Mouse (Mus musculus) lung, embryonic 15.5 days (tissue): ENCODE results near the gene Mkrn1. TPM values are rescaled to one million over a fixed set of nuclear protein-coding genes. Genes with fewer than 3 reads are reported as not detected.
"Not testable (repeated sequence)": the region's sequence is repeated elsewhere in the genome, so short reads cannot be mapped to it uniquely, and the experiment has no call there.

Source experiments
- ATAC-seq: fragments of 200-750 bp; cut with Nextera tagmentation; 2 replicates; pipeline ENCODE4 v1.8.0; 2017; ENCODE audit warnings: moderate number of reproducible peaks, borderline replicate concordance; ENCODE audit not compliant: low FRiP score, low TSS enrichment; ENCODE audit errors: extremely low read depth
- H3K27ac ChIP-seq: fragments of 300-500 bp; sonication (generic); 2 replicates; pipeline ENCODE4 v1.5.1; 2015; ENCODE audit warnings: moderate library complexity, mild to moderate bottlenecking, inconsistent platforms
- H3K27me3 ChIP-seq: fragments of 300-500 bp; sonication (generic); 2 replicates; pipeline ENCODE4 v1.6.1; 2015; ENCODE audit warnings: inconsistent platforms
- H3K36me3 ChIP-seq: fragments of 300-500 bp; sonication (generic); 2 replicates; pipeline ENCODE4 v1.6.1; 2015; ENCODE audit warnings: inconsistent platforms
- H3K4me1 ChIP-seq: fragments of 300-500 bp; sonication (generic); 2 replicates; pipeline ENCODE4 v1.6.1; 2015; ENCODE audit warnings: inconsistent platforms
- H3K4me2 ChIP-seq: fragments of 300-500 bp; sonication (generic); 2 replicates; pipeline ENCODE4 v1.6.1; 2015; ENCODE audit warnings: inconsistent platforms, mild to moderate bottlenecking, moderate library complexity
- H3K4me3 ChIP-seq: fragments of 300-500 bp; sonication (generic); 2 replicates; pipeline ENCODE4 v1.5.1; 2015; ENCODE audit warnings: mild to moderate bottlenecking, inconsistent platforms
- H3K9ac ChIP-seq: fragments of 300-500 bp; sonication (generic); 2 replicates; pipeline ENCODE4 v1.6.1; 2015; ENCODE audit warnings: inconsistent platforms
- H3K9me3 ChIP-seq: fragments of 300-500 bp; sonication (generic); 2 replicates; pipeline ENCODE4 v1.6.1; 2016; ENCODE audit warnings: inconsistent platforms
- WGBS: fragments of 180-500 bp; shearing (Covaris S2); methylation state at CpG from one replicate; pipeline ENCODE4 v1.1.7; 2015; 5-methylcytosine and 5-hydroxymethylcytosine counted together
- polyA plus RNA-seq: library from polyadenylated mRNA; unstranded; fragments of >200 nt; fragmentation: Nextera tagmentation; extraction: Ambion mirVana; gene quantifications from 2 replicates; pipeline ENCODE4 v1.2.1, GENCODE M21; 2015

The Mkrn1 gene
- polyA plus RNA-seq, 1 experiment from 2014 or later = 66.5 TPM

DNA sequence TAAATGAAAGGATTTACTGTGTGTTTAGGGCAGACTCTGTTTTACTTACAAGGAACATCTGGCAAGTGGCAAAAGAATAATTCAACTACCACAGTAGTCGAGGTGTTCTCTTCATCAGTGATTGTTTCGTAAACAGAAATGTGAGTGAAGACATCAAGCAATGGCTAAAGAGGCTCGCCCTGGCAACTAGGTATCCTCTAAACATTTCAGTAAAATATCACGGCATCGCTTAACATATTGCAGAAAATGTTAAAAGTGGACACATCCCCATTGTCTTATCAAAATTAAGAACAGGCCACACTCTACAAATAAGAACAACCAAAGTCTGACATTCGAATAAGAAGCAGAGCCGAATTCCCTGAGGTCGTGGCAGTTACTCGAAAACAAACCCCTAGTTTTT is 43.5 kb downstream of the Mkrn1 start:
- H3K36me3 ChIP-seq = peaks cover 6% of the 10 kb centered on the region; the same call in 1 of the 2 replicates
- no peaks in the 10 kb centered on the region for H3K27me3 ChIP-seq
- ATAC-seq = no peak
- H3K4me3 ChIP-seq = peak overlapping the region; percentile 97
- H3K9me3 ChIP-seq = no peaks in the 10 kb centered on the region
- peak overlapping the region; percentile 94 for H3K9ac ChIP-seq
- 11% methylated on average over 9 of the region's 9 CpGs for WGBS
- H3K27ac ChIP-seq = no peak overlapping the region
- peak overlapping the region; percentile 84 for H3K4me2 ChIP-seq
- peaks cover 23% of the 10 kb centered on the region for H3K4me1 ChIP-seq

DNA sequence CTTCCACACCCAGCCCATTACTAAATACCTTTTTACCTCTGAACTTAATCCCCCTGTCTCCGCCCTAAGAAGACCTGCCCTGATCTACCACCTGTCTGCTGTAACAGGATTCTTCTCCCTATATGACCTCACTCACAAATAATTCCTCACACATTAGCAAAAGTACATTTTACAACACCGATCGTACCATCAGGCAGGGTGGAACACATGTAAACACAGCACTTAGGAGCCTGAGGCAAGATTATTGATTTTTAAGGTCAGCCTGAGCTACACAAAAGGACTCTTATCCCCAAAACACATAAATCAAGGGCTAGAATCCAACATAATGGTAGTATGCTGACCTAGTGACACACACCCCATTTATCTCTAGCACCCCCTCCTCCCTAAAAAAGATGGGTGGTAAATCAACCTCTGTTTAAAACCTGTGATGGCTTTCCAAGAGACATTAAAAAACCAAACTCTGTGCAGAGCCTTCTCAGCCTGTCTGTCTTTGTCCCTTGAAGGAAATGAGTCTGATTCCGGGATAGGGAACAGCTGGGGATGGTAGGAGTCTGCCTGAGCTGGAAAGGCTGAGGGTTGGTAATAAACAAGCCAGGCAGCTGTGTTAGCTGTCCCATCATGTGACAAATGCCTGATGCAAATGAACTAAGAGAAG is 46.8 kb downstream of the Mkrn1 start:
- ATAC-seq = no peak
- Histone ChIP-seq H3K27me3 (no peaks in the 10 kb centered on the region), H3K27ac (no peak overlapping the region), H3K9ac (no peak overlapping the region), H3K4me1 (peaks cover 23% of the 10 kb centered on the region), H3K9me3 (no peaks in the 10 kb centered on the region), H3K4me2 (no peak overlapping the region), H3K4me3 (no peak overlapping the region), H3K36me3 (peaks cover 6% of the 10 kb centered on the region; the same call in 1 of the 2 replicates)
- WGBS = 44% methylated on average over 4 of the region's 4 CpGs

DNA sequence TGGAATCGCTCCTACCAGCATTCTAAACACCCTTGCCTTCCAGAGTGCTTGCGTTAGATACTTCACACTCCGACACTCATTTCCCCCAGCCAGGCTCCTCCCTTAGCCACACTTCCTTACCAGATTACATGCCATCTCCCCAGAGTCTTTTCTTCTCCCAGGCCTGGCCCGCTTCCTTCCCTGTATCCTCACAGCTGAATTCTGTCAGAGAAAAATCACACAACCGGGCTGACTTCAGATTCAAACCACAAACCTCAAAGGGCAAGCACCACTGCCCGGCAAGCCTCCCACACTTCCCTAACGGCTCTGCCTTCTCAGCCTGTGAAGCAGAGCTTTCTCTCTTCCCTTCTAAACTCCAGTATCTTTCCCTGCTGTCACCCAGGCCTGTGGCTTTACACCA is 47.5 kb downstream of the Mkrn1 start:
- Histone ChIP-seq H3K9ac (no peak overlapping the region), H3K4me2 (no peak overlapping the region), H3K27me3 (no peaks in the 10 kb centered on the region), H3K27ac (no peak overlapping the region), H3K36me3 (peaks cover 6% of the 10 kb centered on the region; the same call in 1 of the 2 replicates), H3K4me1 (peaks cover 22% of the 10 kb centered on the region), H3K9me3 (no peaks in the 10 kb centered on the region), H3K4me3 (no peak overlapping the region)
- 42% methylated on average over 7 of the region's 7 CpGs for WGBS
- no peak for ATAC-seq

DNA sequence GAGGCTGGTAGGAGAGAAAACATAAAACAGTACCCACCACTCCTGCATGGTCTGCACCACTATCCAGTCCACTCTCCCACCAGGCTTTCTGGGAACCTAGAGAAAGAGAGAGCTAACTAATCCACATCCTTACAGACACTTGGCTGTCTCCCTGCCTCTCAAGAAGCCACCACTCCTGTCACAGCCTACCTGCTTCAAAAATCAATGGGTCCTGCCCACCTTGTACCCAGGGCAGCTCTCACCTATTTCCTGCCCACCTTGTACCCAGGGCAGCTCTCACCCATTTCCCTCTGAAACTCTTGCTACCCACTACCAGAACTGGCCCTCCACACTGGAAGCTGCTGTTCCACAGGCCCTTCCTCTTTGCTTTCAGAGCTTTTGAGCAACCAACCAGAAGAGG is 48.2 kb downstream of the Mkrn1 start:
- Histone ChIP-seq H3K9me3 (no peaks in the 10 kb centered on the region), H3K4me1 (peaks cover 20% of the 10 kb centered on the region), H3K9ac (no peak overlapping the region), H3K27me3 (no peaks in the 10 kb centered on the region), H3K36me3 (peaks cover 6% of the 10 kb centered on the region; the same call in 1 of the 2 replicates), H3K4me2 (no peak overlapping the region), H3K4me3 (no peak overlapping the region), H3K27ac (no peak overlapping the region)
- no peak for ATAC-seq

DNA sequence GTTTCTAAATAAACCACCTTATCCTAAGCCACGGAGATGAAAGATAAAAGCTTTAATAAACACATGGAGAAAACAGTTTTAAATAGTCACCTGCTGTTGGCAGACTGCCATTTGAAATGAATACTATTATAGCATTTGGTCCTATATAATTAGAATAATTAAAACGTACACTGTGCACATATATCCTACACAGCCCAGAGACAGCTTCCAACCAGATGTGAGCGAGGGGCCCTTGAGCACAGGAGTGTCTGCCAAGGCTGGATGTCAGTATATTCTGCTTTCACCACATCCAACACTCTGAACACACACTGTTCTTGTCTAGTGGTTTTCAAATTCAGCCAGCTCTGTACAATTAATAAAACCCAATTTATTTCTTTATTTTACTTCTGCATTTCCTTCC is 50.6 kb downstream of the Mkrn1 start:
- Histone ChIP-seq H3K36me3 (peaks cover 11% of the 10 kb centered on the region), H3K9ac (no peak overlapping the region), H3K4me1 (peaks cover 5% of the 10 kb centered on the region; the same call in 1 of the 2 replicates), H3K4me2 (no peak overlapping the region), H3K9me3 (no peaks in the 10 kb centered on the region), H3K27me3 (no peaks in the 10 kb centered on the region), H3K27ac (no peak overlapping the region), H3K4me3 (no peak overlapping the region)
- 50% methylated on average over 3 of the region's 3 CpGs for WGBS
- no peak for ATAC-seq

DNA sequence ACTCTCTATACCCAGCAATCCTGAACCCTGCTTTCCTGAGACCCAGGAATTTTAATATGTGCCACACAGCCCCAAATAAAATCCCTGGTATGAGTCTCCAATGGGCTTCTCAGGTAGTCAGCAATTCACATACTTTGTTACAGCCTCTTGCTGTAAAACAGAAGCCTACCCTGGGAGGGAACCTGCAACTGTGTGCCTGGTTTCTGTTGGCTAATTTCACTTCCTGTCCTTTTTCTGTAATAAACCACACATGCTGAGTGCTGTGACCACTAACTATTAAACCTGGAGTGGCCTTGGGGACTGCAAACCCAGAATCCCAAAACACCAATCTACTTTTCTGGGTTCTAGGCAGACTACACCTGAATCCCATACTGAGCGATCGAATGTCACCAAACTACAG is 57.6 kb downstream of the Mkrn1 start:
- WGBS = 92% methylated on average over 2 of the region's 2 CpGs
- H3K36me3 ChIP-seq = peaks cover 18% of the 10 kb centered on the region; the same call in 1 of the 2 replicates
- no peaks in the 10 kb centered on the region for H3K9me3 ChIP-seq
- H3K9ac ChIP-seq = no peak overlapping the region
- no peak overlapping the region for H3K4me3 ChIP-seq
- no peak for ATAC-seq
- no peak overlapping the region for H3K4me2 ChIP-seq
- no peaks in the 10 kb centered on the region for H3K27me3 ChIP-seq
- no peak overlapping the region for H3K27ac ChIP-seq
- H3K4me1 ChIP-seq = no peaks in the 10 kb centered on the region

DNA sequence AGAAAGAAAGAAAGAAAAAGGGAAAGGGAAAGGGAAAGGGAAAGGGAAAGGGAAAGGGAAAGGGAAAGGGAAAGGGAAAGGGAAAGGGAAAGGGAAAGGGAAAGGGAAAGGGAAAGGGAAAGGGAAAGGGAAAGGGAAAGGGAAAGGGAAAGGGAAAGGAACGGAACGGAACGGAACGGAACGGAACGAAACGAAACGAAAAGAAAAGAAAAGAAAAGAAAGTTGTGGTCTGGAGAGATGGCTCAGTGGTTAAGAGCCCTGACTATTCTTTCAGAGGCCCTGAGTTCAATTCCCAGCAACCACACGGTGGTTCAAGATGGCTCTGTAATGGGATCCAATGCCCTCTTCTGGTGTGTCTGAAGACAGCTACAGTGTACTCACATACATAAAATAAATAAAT is 61.1 kb downstream of the Mkrn1 start:
- 97% methylated on average over 9 of the region's 9 CpGs for WGBS
- not testable (repeated sequence) for H3K4me2 ChIP-seq, H3K27me3 ChIP-seq, H3K9ac ChIP-seq, ATAC-seq, H3K9me3 ChIP-seq, H3K4me3 ChIP-seq, H3K4me1 ChIP-seq, H3K27ac ChIP-seq
- peaks cover 40% of the 10 kb centered on the region for H3K36me3 ChIP-seq

DNA sequence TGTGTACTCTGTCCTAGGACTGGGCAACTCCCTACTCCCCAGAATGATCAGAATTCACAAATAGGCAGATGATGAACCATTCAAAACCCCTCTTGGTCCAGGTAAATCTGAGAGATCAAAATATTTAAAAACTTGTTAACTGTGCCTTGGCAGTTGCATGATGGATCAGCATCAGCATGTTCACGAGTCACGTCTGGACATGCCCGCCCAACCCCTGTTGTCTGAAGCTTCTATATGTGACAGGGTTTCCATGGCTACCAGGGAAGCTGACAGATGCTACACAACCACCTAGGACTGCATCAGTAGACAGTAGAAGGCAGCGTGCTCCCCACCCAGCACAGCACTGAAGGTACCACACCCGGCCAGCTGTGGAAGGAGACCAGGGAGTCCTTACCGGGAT is 71.3 kb downstream of the Mkrn1 start:
- no peak overlapping the region for H3K4me3 ChIP-seq
- 78% methylated on average over 6 of the region's 6 CpGs for WGBS
- no peaks in the 10 kb centered on the region for H3K9me3 ChIP-seq
- no peak overlapping the region for H3K9ac ChIP-seq
- no peaks in the 10 kb centered on the region for H3K27me3 ChIP-seq
- no peaks in the 10 kb centered on the region for H3K4me1 ChIP-seq
- H3K36me3 ChIP-seq = peaks cover 46% of the 10 kb centered on the region
- H3K27ac ChIP-seq = no peak overlapping the region
- H3K4me2 ChIP-seq = no peak overlapping the region
- ATAC-seq = peak; percentile 35; the same call in 1 of the 2 replicates

DNA sequence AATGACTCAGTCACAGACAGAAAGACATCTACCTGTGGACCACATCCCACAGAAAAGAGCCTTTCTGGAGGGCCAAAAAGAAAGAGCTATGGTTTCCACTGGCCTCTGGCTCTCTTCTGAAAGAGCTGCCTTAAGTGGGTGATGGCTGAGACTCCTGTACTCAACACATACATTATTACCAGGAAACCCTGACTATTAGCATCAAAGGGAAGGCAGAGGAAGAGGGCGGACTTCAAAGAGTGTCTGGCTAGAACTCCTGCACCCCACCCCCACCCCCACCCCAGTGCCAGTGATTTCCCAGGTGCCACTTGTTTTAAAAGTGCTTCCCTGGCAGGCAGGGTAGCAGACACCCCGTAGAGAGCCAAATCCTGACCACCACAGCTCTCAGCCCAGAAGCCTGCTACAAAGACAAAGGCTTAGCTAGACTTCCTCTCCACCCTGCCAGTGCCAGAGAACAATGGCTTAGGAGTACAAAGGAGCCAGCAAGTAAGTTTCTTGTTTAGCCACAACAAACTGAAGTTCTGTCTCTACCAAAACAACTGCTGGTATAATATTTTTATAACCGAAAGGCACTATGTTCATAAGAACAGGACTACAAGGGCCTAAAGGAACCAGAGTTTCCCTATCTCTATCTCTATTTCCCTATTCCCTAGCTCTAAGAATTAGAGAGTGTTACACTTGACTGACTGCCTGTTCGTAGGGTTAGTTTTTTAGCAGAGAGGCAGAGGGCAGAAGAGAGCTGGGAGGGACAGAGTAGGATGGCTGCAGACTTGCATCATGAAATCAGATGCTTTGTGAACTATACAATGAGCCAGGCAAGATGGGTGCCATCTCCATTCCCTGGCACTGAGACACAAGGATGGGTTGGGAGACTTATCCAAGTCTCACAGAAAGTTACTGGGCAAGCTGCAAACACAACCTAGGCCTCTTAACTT is 72.1 kb downstream of the Mkrn1 start:
- Histone ChIP-seq H3K9me3 (no peaks in the 10 kb centered on the region), H3K4me1 (no peaks in the 10 kb centered on the region), H3K4me3 (no peak overlapping the region), H3K9ac (no peak overlapping the region), H3K27ac (peak overlapping the region; percentile 29), H3K27me3 (no peaks in the 10 kb centered on the region), H3K36me3 (peaks cover 50% of the 10 kb centered on the region), H3K4me2 (no peak overlapping the region)
- no peak for ATAC-seq
- WGBS = 42% methylated on average over 4 of the region's 4 CpGs

Other genes with a start within 250 kb of the Mkrn1 start
- 5.8 and 6.8 TPM in 2 replicates for gene Kdm7a, start 213.7 kb downstream of the Mkrn1 start, polyA plus RNA-seq
- 39.3 and 41.5 TPM in 2 replicates for gene Slc37a3, start 42.8 kb downstream of the Mkrn1 start, polyA plus RNA-seq
- gene Rab19, start 39.3 kb downstream of the Mkrn1 start, polyA plus RNA-seq = 4.2 and 6.3 TPM in 2 replicates
- gene Dennd2a, start 137.4 kb upstream of the Mkrn1 start, polyA plus RNA-seq = 20.5 and 20.8 TPM in 2 replicates
- 26.6 and 28.5 TPM in 2 replicates for gene Adck2, start 153.4 kb upstream of the Mkrn1 start, polyA plus RNA-seq
- 0.85 TPM in 1 of 2 replicates, not detected in the other for gene Gm42420, start 165.3 kb upstream of the Mkrn1 start, polyA plus RNA-seq
- gene Ndufb2, start 172.1 kb upstream of the Mkrn1 start, polyA plus RNA-seq = 319 and 328 TPM in 2 replicates